Mouse (Mus musculus): ENCODE results near the gene Arpc4. TPM values are rescaled to one million over a fixed set of nuclear protein-coding genes. Genes with fewer than 3 reads are reported as not detected.

Gene Arpc4
- polyA plus RNA-seq, 1 experiment from 2014 or later, result 356 TPM

DNA sequence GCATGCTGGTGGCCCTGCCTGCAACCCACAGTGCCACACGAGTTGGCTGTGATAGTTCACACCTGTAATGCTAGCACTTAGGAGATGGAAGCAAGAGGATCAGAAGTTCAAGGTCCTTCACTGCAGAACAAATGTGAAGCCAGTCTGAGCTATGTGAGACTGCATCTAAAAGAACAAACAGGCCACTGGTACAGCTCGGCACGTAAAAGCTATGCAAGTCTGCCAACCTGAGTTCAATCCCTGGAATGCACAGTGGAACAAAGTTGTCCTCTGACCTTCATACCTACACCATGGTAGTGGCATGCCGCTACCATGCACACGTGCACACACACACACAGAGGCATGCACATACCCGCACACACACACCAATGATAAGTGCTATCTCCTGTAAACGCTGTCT lies 46.3 kb downstream of the Arpc4 start:
- no peaks in the 10 kb centered on the region; the same call in 1 of the 2 replicates for H3K4me1 ChIP-seq
- 80% methylated on average over 7 of the region's 7 CpGs for WGBS
- H3K9me3 ChIP-seq, result no peaks in the 10 kb centered on the region
- H3K27ac ChIP-seq, result no peak overlapping the region
- no peaks in the 10 kb centered on the region for H3K27me3 ChIP-seq (ENCODE audit: insufficient read depth, poor library complexity, severe bottlenecking)
- H3K36me3 ChIP-seq, result no peaks in the 10 kb centered on the region
- no peak overlapping the region for H3K4me3 ChIP-seq
- DNase-seq (ENCODE audit: low spot score), result no peak

DNA sequence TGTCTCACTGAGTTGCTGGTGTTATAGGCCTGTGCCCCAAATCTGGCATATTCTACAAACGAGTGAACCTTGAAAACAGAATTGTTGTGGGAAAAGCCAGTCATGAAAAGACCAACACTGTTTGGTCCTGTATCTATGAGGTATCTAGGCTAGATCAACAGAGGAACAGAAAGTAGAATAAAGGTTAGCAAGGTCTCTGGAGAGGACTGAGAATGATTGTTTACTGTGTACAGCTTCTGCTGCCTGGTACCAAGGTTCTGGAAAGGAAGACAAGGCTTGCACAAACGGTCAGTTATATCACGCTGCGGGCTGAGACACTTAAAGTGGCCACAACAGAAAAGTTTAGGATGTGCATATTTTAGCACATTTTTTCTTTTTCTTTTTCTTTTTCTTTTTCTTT lies 48.8 kb downstream of the Arpc4 start:
- Histone ChIP-seq H3K4me1 (no peaks in the 10 kb centered on the region), H3K9me3 (no peaks in the 10 kb centered on the region), H3K36me3 (no peaks in the 10 kb centered on the region), H3K27ac (no peak overlapping the region), H3K4me3 (no peak overlapping the region), H3K27me3 (ENCODE audit: insufficient read depth, poor library complexity, severe bottlenecking) (no peaks in the 10 kb centered on the region)
- DNase-seq (ENCODE audit: low spot score), result no peak
- WGBS, result 86% methylated on average over 4 of the region's 4 CpGs

DNA sequence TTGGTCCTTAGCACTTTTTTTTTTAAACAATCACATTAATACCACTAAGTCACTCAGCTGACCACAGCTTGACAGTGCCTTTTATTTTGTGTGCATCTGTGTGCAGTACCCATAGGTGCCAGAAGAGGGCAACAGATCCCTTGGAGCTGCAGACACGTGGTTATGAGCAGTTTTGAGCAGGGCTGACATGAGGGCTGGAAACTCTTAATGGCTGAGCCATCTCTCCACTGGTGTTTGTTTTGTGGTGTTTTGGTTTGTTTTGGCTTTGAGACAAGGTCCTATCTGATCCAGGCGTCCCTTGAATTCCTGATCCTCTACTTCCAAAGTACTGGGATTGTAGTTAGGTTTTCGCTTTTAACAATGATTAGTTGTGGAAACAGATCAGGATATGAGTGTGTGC lies 49.5 kb downstream of the Arpc4 start:
- Histone ChIP-seq H3K4me3 (no peak overlapping the region), H3K4me1 (no peaks in the 10 kb centered on the region), H3K27ac (no peak overlapping the region), H3K36me3 (no peaks in the 10 kb centered on the region), H3K27me3 (ENCODE audit: insufficient read depth, poor library complexity, severe bottlenecking) (no peaks in the 10 kb centered on the region), H3K9me3 (no peaks in the 10 kb centered on the region)
- DNase-seq (ENCODE audit: low spot score), result no peak
- WGBS, result 66% methylated on average over 3 of the region's 3 CpGs

DNA sequence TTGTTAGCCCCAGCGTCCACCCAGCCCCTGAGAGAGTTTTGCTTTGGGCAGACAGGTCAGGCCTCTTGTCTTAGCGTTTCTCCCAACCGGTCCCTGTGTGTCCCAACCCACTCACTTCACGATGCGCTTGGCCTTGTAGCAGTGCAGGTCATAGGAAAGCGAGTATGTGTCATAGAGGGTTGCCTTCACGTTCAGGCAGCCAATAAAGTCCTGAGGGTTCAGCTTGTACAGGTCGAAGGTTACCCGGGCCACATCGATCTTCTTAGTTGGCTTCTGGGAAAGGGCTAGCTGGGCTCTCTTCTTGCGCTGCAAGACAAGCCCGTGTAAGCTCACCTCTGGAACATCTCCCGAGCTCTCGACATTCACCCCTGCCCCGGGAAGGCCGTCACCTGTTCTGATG lies 50.1 kb downstream of the Arpc4 start:
- Histone ChIP-seq H3K36me3 (no peaks in the 10 kb centered on the region), H3K4me1 (no peaks in the 10 kb centered on the region), H3K27me3 (ENCODE audit: insufficient read depth, poor library complexity, severe bottlenecking) (no peaks in the 10 kb centered on the region), H3K4me3 (no peak overlapping the region), H3K9me3 (no peaks in the 10 kb centered on the region), H3K27ac (no peak overlapping the region)
- no peak for DNase-seq (ENCODE audit: low spot score)
- 88% methylated on average over 16 of the region's 16 CpGs for WGBS

DNA sequence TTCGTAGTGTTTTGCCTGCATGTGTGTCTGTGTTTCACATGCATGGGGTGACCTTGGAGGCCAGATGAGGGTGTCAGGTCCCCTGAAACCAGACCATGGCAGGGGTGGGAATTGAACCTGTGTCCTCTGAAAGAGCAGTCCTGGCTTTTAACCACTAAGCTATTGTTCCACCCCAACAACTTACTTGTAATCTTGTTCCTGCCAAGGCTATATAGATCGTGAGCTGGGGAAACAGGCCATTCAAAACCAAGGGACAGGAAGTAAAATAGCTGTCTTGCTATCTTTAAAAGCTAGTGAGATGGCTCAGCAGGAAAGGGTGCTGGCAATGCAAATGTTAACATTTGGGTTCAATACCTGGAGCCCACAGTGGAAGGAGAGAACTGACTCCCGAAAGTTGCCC lies 52.0 kb downstream of the Arpc4 start:
- H3K4me1 ChIP-seq, result no peaks in the 10 kb centered on the region
- H3K9me3 ChIP-seq, result no peaks in the 10 kb centered on the region
- 80% methylated on average over 3 of the region's 3 CpGs for WGBS
- no peak overlapping the region for H3K4me3 ChIP-seq
- no peak for DNase-seq (ENCODE audit: low spot score)
- no peaks in the 10 kb centered on the region for H3K27me3 ChIP-seq (ENCODE audit: insufficient read depth, poor library complexity, severe bottlenecking)
- H3K36me3 ChIP-seq, result no peaks in the 10 kb centered on the region
- no peak overlapping the region for H3K27ac ChIP-seq

DNA sequence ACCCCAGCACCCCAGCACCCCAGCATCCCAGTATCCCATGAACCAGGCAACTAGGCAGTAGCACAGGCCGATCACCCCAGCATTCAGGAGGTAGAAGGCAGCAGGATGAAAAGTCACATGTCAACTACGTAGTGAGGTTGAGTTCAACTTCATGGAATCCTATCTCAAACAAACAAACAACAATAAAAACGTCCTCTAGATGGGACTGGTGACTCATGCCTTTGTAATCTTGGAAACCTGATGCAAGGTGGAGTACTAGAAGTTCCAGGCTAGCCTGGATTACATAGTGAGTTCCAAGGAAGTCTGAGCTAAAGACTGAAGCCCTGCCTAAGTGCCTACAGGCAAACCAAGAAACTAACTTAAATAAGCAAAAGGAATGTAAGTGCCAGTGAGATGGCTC lies 52.9 kb downstream of the Arpc4 start:
- WGBS, result 49% methylated on average over 3 of the region's 3 CpGs
- Histone ChIP-seq H3K27me3 (ENCODE audit: insufficient read depth, poor library complexity, severe bottlenecking) (no peaks in the 10 kb centered on the region), H3K4me3 (no peak overlapping the region), H3K4me1 (no peaks in the 10 kb centered on the region), H3K9me3 (no peaks in the 10 kb centered on the region), H3K27ac (no peak overlapping the region), H3K36me3 (no peaks in the 10 kb centered on the region)
- no peak for DNase-seq (ENCODE audit: low spot score)

DNA sequence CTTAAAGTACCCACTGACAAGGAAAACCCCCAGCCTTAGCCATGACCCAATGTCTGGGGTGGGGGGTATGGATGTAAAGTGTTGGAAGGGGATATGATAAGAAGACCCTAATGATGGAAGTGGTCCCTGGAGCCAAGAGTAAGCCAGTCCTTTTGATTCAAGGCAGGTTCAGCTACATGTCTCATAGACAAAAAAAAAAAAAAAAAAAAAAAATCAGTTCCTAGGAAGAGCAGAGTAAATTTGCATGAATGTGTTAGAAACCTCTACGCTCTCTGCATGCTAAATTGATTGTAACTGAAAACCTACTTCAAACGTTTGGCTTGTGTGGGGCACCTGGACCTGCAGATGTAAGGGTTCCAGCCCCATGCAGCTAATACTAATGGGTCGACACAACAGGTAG lies 53.9 kb downstream of the Arpc4 start:
- no peaks in the 10 kb centered on the region for H3K4me1 ChIP-seq
- H3K36me3 ChIP-seq, result no peaks in the 10 kb centered on the region
- no peak overlapping the region for H3K4me3 ChIP-seq
- no peak overlapping the region for H3K27ac ChIP-seq
- no peaks in the 10 kb centered on the region for H3K27me3 ChIP-seq (ENCODE audit: insufficient read depth, poor library complexity, severe bottlenecking)
- WGBS, result 51% methylated on average over 3 of the region's 3 CpGs
- no peak for DNase-seq (ENCODE audit: low spot score)
- H3K9me3 ChIP-seq, result no peaks in the 10 kb centered on the region

DNA sequence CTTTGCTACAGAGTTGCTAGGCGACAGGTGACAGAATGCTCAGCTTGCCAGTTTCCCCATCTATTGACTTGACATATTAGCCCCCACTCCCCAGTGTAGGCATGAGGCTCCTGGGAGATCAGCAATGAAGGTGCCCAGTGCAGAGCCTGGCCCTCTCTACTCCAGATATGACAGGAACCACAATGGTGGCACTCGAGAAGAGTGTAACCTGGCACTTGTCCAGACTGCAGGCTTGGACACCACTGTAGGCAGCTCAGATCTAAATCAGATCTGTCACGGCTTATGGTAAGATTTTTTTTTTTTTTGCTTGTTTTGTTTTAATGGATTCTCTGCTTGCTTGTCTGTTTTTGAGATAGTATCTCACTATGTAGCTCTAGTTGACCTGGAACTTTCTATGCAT lies 55.7 kb downstream of the Arpc4 start:
- Histone ChIP-seq H3K36me3 (no peaks in the 10 kb centered on the region), H3K4me3 (no peak overlapping the region), H3K27me3 (ENCODE audit: insufficient read depth, poor library complexity, severe bottlenecking) (no peaks in the 10 kb centered on the region), H3K9me3 (no peaks in the 10 kb centered on the region), H3K27ac (no peak overlapping the region), H3K4me1 (no peaks in the 10 kb centered on the region)
- DNase-seq (ENCODE audit: low spot score), result no peak
- 73% methylated on average over 3 of the region's 3 CpGs for WGBS

DNA sequence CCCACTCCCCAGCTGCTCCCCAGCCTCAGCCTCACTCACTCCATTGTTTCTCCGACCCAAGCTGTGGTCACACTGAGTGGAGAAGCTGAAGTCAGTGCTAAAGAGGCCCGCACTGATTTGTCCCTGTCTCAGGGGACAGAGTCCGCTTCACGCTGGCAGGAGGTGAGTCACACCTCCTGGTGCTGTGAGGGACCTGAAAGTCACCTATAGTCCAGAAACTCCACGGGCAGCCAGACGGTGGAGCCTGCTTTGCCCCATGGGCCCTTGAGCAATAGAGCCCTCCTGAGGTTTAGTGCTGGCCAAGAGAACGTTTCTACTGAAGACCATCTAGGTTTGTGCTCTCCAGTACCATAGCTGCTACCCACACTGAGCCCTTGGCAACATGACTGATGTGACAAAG lies 56.8 kb downstream of the Arpc4 start:
- Histone ChIP-seq H3K4me3 (no peak overlapping the region), H3K4me1 (no peaks in the 10 kb centered on the region), H3K36me3 (no peaks in the 10 kb centered on the region), H3K9me3 (no peaks in the 10 kb centered on the region), H3K27ac (no peak overlapping the region), H3K27me3 (ENCODE audit: insufficient read depth, poor library complexity, severe bottlenecking) (no peaks in the 10 kb centered on the region)
- DNase-seq (ENCODE audit: low spot score), result no peak
- WGBS, result 62% methylated on average over 7 of the region's 7 CpGs

DNA sequence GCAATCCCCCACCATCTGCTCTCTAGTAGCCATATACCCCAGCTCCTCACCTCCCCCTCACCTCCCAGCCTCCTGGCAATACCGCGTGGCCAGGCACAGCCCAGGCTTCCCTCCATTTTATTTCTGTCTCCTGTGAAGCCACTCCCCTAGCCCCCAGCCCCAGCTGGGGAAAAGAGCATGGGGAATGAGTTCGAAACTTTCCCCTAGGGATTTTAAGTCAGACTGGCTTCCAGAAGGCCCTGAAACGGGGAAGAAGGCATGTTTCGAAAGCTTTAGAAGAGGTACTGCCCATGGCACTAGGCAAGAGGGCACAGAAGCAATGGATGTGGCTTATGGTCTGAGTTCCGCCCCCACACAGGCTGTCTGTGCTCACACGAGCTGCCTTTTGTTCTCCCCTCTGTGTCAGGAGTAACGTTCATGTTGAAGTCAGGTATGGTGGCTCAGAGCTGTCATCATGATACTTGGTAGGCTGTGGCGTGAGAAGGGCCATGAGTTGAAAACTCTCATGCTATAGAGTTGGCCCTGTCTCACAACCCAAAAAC lies 57.8 kb downstream of the Arpc4 start, which contains the start of gene Cidec:
TSS of gene Cidec (minus strand) at position 97 of the 542 bp plus-strand sequence.
- Histone ChIP-seq H3K27ac (no peak within 1 kb of the TSS), H3K9me3 (no peaks in the 10 kb centered on the region), H3K27me3 (ENCODE audit: insufficient read depth, poor library complexity, severe bottlenecking) (no peaks in the 10 kb centered on the region), H3K4me1 (no peaks in the 10 kb centered on the region), H3K36me3 (no peaks in the 10 kb centered on the region), H3K4me3 (no peak within 1 kb of the TSS)
- no peak for DNase-seq (ENCODE audit: low spot score)
- 75% methylated on average over 9 of the region's 9 CpGs for WGBS

DNA sequence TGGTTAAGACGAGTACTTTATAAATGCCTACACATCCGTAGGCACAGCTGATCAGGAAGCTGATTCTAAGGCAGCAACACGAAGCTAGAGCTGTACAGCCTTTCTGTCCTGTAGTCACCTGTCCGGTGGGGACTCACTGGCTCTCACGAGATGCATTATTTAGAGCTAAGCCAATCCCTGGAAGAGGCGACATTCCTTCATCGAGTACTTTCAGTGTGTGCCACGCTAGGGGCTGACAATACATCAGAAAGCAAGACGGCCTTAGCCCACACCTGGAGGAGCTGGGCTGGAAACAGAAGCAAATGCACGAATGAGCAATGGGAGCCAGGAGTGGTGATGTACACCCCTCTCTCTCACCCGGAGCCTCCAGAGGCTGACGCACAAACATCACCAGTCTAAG lies 59.2 kb downstream of the Arpc4 start:
- Histone ChIP-seq H3K4me1 (0 out of 2 replicates have a peak, but pooled peaks cover 3% of the 10 kb centered on the region), H3K4me3 (no peak overlapping the region), H3K27ac (no peak overlapping the region), H3K27me3 (ENCODE audit: insufficient read depth, poor library complexity, severe bottlenecking) (no peaks in the 10 kb centered on the region), H3K9me3 (no peaks in the 10 kb centered on the region), H3K36me3 (no peaks in the 10 kb centered on the region)
- 69% methylated on average over 12 of the region's 12 CpGs for WGBS
- no peak for DNase-seq (ENCODE audit: low spot score)

DNA sequence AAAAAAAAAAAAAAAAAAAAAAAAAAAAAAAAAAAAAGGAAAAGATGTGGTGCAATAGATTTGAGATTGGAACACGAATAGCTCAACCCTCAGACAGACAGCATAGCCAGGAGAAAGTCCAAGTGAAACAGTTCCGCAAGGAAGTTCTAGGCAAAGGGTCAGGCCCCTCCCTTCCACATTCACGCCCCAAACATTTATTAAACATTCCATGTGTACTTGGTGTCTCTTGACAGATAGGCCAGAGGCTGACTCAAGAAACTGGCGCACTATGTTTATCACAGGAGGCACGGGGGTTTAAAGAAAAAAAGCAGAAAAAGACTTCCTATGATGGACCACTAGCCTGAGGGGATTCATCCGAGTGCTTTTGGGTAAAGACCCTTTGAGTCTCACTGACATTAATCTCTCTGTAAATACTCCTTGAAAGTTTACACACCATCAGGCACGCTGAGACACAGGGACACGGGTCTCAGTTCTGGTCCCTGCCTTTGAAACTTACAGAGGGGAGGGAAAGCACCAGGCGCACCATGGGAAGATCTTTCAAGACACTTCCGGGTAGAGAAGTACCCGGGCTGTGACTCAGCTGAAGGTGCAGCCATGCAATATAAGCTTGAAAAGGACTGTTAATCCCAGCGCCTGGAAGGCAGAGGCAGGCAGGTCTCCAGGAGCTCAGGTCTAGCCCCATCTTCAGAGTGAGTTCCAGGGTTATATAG lies 61.0 kb downstream of the Arpc4 start:
- no peak overlapping the region for H3K4me3 ChIP-seq
- DNase-seq (ENCODE audit: low spot score), result no peak
- H3K9me3 ChIP-seq, result no peaks in the 10 kb centered on the region
- peaks cover 13% of the 10 kb centered on the region for H3K4me1 ChIP-seq
- no peaks in the 10 kb centered on the region for H3K36me3 ChIP-seq
- no peaks in the 10 kb centered on the region for H3K27me3 ChIP-seq (ENCODE audit: insufficient read depth, poor library complexity, severe bottlenecking)
- WGBS, result 56% methylated on average over 12 of the region's 12 CpGs
- H3K27ac ChIP-seq, result no peak overlapping the region
